Mouse (Mus musculus) forebrain, postnatal 0 days (tissue): ENCODE measurements at regions not wholly inside any gene's neighbourhood (a gene's known extent, or its start where the extent isn't known, plus 50 kb on each side); places are given as distances from the start of the nearest gene placed in this dataset.

Source experiments
- ATAC-seq: fragments of 200-750 bp; cut with Nextera tagmentation; 2 replicates; pipeline ENCODE4 v1.8.0; 2017; ENCODE audit warnings: mild to moderate bottlenecking, moderate library complexity
- DNase-seq: peaks from one replicate; pipeline ENCODE4 v3.0.0-alpha.2; 2015
- H3K27ac ChIP-seq: fragments of 300-500 bp; sonication (generic); 2 replicates; pipeline ENCODE4 v1.5.1; 2014; ENCODE audit warnings: low read depth, mild to moderate bottlenecking, antibody characterized with exemption, low read length, moderate library complexity, mixed read lengths
- H3K27me3 ChIP-seq: fragments of 300-500 bp; sonication (generic); 2 replicates; pipeline ENCODE4 v1.6.1; 2014; ENCODE audit warnings: mild to moderate bottlenecking, low read length, mixed read lengths; ENCODE audit not compliant: insufficient read depth
- H3K36me3 ChIP-seq: fragments of 300-500 bp; sonication (generic); 2 replicates; pipeline ENCODE4 v1.6.1; 2014; ENCODE audit warnings: mild to moderate bottlenecking, moderate library complexity; ENCODE audit not compliant: insufficient read depth
- H3K4me1 ChIP-seq: fragments of 300-500 bp; sonication (generic); 2 replicates; pipeline ENCODE4 v1.6.1; 2014; ENCODE audit warnings: antibody characterized with exemption; ENCODE audit not compliant: insufficient read depth
- H3K4me2 ChIP-seq: fragments of 300-500 bp; sonication (generic); 2 replicates; pipeline ENCODE4 v1.6.1; 2014; ENCODE audit warnings: low read depth, mild to moderate bottlenecking, moderate library complexity
- H3K4me3 ChIP-seq: fragments of 300-500 bp; sonication (generic); 2 replicates; pipeline ENCODE4 v1.5.1; 2014; ENCODE audit warnings: low read depth, low read length, mixed read lengths
- H3K9ac ChIP-seq: fragments of 300-500 bp; sonication (generic); 2 replicates; pipeline ENCODE4 v1.6.1; 2014; ENCODE audit warnings: mild to moderate bottlenecking
- H3K9me3 ChIP-seq: fragments of 300-500 bp; sonication (generic); 2 replicates; pipeline ENCODE4 v1.6.1; 2016; ENCODE audit warnings: low read length
- CTCF ChIP-seq: sonication (generic); IDR thresholded peaks from 2 replicates; pipeline ENCODE4 v1.5.1; 2016; ENCODE audit warnings: antibody characterized with exemption, control low read depth, low read depth
- WGBS: fragments of 180-500 bp; shearing (Covaris S2); extraction: QIAGEN DNeasy Blood & Tissue Kit; methylation state at CpG from one replicate; pipeline ENCODE4 v1.1.7; 2014; 5-methylcytosine and 5-hydroxymethylcytosine counted together

DNA sequence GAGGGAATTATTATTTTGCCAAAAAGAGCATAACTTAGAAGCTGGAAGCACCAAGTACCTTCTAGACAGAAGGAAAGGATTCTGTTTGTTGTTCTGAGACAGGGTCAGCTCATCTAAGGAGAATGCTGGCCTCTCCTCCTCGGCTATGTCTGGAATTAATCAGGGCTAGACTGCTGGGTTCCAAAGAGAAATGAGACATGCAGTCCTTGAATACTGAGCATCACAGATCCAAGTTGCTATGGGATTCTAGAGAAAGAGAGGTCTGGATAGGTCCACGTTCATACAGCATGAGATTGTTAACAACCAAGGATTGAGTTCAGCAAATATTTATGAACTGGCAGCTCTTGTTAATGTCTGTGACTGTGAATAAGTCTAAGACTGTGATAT is 63.7 kb upstream of the Slc22a23 start:
- no peak overlapping the region for H3K4me2 ChIP-seq
- ATAC-seq (no peak), DNase-seq (no peak)
- H3K27ac ChIP-seq, result no peak overlapping the region
- no peaks in the 10 kb centered on the region for H3K27me3 ChIP-seq
- H3K4me1 ChIP-seq, result no peaks in the 10 kb centered on the region
- no peak overlapping the region for H3K4me3 ChIP-seq
- H3K9me3 ChIP-seq, result no peaks in the 10 kb centered on the region
- no peak for TF ChIP-seq CTCF
- no peaks in the 10 kb centered on the region for H3K36me3 ChIP-seq
- WGBS, result 49% methylated on average over 2 of the region's 2 CpGs
- no peak overlapping the region for H3K9ac ChIP-seq

DNA sequence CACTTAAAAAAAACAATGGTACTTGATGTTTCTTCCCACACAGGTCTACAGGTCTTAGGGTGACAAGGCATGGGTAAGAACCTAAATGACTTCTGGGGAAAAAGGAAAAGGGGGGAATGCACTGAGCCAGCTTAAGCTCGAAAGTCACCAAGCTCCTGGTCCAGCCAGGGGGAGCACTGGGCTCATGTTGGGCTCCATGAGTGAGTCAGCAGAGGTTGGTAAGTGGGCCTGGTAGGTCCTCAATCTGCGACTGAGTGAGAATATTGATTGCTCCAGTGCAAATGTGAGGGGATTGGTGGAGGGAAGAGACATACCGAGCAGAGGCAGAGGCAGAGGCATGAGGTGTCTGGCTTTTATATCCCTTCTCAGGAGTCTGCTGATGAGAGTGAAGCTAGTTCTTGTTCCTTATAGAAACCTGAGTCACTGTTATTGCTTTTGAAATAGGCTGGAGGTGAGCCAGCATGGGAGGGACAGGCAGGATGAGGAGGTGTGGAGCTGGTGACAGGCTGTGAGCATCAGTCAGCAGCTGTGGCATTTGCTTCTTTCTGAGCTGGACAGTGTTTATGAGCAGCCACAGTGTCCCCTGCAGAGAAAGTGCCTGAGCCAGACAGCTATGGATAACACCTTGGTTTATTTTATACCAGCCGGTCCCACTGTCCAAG is 63.2 kb upstream of the Slc22a23 start:
- H3K4me2 ChIP-seq, result no peak overlapping the region
- no peak overlapping the region for H3K9ac ChIP-seq
- H3K27ac ChIP-seq, result no peak overlapping the region
- no peaks in the 10 kb centered on the region for H3K27me3 ChIP-seq
- ATAC-seq, result no peak
- no peak overlapping the region for H3K4me3 ChIP-seq
- WGBS, result 75% methylated on average over 4 of the region's 4 CpGs
- TF ChIP-seq CTCF, result no peak
- H3K4me1 ChIP-seq, result no peaks in the 10 kb centered on the region
- no peaks in the 10 kb centered on the region for H3K9me3 ChIP-seq
- no peaks in the 10 kb centered on the region for H3K36me3 ChIP-seq
- no peak for DNase-seq

DNA sequence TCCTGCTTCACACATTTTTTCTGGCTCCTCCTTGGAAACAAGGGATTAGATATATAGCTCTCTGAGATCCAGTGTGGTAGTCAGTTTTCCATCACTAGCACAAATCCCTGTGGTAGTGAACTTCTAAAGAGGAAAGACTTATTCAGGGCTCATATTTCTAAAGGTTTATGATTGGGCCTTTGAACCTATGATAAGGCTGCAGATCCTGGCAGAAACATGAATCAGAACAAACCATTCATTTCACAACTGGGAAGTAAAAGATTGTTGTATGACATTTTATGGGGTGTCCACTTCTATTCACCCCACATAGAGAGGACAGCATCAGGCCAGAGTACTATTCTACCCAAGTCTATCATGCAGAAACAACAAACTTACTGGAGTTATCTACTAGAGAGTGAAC is 61.3 kb upstream of the Slc22a23 start:
- H3K27ac ChIP-seq, result no peak overlapping the region
- no peak for ATAC-seq
- no peak for TF ChIP-seq CTCF

DNA sequence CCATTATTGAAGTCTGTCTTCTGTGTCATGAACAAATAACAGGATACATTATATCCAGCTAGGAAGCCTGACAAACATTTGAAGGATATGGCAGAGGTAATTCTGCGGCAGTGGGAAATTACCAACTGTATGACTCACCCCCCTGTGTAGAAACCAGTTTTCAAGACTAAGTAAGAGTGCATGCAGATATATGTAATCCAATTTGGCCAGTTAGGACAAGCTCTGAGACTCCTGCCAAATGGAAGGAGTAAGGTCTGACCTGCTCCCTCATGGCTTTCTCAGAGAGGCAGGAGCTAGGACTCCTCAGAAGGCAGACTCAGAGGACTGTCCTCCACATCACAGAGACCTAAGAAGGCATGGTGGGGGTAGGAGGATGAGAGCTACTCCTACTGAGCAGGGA is 57.6 kb upstream of the Slc22a23 start:
- Histone ChIP-seq H3K9me3 (no peaks in the 10 kb centered on the region), H3K27ac (no peak overlapping the region), H3K4me3 (no peak overlapping the region), H3K36me3 (no peaks in the 10 kb centered on the region), H3K9ac (no peak overlapping the region), H3K4me2 (no peak overlapping the region), H3K4me1 (no peaks in the 10 kb centered on the region), H3K27me3 (no peaks in the 10 kb centered on the region)
- 91% methylated on average over 1 of the region's 1 CpGs for whole genome bisulfite sequencing
- DNase-seq (no peak), ATAC-seq (no peak)
- no peak for TF ChIP-seq CTCF

More for the DNA sequence above, 61.3 kb upstream of the Slc22a23 start:
- Histone ChIP-seq H3K4me1 (no peaks in the 10 kb centered on the region), H3K27me3 (no peaks in the 10 kb centered on the region), H3K9ac (no peak overlapping the region), H3K36me3 (no peaks in the 10 kb centered on the region), H3K9me3 (no peaks in the 10 kb centered on the region), H3K4me3 (no peak overlapping the region), H3K4me2 (no peak overlapping the region)
- no peak for DNase-seq

DNA sequence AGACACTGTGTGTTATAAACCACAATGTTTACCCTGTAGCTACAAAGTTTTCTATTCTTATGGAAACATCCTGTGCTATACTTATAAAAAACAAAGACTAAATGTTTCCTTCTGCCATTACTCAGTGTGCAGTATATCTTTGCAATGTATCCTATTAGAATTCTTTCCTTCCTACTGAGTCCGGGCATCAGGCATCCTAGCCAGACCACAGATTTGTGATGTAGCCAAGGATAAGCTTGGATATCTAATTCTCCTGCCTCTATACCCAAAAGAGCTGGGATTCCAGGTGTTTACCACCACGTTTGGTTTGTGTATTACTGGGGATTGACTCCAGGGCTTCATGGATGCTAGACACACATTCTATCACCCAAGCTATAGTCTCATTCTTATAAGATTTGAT is 56.0 kb upstream of the Slc22a23 start:
- Histone ChIP-seq H3K27me3 (no peaks in the 10 kb centered on the region), H3K4me3 (no peak overlapping the region), H3K4me1 (no peaks in the 10 kb centered on the region), H3K36me3 (no peaks in the 10 kb centered on the region), H3K9ac (no peak overlapping the region), H3K9me3 (no peaks in the 10 kb centered on the region), H3K4me2 (no peak overlapping the region), H3K27ac (no peak overlapping the region)
- DNase-seq (no peak), ATAC-seq (no peak)
- TF ChIP-seq CTCF, result no peak
- WGBS, result 66% methylated on average over 2 of the region's 2 CpGs

DNA sequence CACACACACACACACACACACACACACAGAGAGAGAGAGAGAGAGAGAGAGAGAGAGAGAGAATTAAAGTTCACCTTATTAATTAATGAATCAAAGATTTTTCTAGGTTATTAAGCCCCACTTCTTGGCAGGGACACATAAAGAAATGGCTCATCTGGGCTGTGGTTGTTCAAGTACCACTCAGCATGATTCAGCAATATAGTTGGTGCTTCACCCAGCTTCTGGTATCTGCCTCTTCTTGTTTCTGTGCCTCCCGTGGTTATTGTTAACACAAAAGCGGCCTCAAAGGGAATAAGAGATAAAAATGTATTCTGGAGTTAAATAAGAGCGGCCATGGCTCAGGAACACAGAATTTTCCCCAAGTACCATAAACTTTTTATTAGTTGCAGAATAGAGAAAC is 53.9 kb upstream of the Slc22a23 start:
- Histone ChIP-seq H3K9me3 (no peaks in the 10 kb centered on the region), H3K27me3 (no peaks in the 10 kb centered on the region), H3K9ac (no peak overlapping the region), H3K36me3 (no peaks in the 10 kb centered on the region), H3K27ac (no peak overlapping the region), H3K4me1 (no peaks in the 10 kb centered on the region), H3K4me3 (no peak overlapping the region), H3K4me2 (no peak overlapping the region)
- DNase-seq (no peak), ATAC-seq (no peak)
- TF ChIP-seq CTCF, result no peak
- WGBS, result 80% methylated on average over 3 of the region's 3 CpGs

DNA sequence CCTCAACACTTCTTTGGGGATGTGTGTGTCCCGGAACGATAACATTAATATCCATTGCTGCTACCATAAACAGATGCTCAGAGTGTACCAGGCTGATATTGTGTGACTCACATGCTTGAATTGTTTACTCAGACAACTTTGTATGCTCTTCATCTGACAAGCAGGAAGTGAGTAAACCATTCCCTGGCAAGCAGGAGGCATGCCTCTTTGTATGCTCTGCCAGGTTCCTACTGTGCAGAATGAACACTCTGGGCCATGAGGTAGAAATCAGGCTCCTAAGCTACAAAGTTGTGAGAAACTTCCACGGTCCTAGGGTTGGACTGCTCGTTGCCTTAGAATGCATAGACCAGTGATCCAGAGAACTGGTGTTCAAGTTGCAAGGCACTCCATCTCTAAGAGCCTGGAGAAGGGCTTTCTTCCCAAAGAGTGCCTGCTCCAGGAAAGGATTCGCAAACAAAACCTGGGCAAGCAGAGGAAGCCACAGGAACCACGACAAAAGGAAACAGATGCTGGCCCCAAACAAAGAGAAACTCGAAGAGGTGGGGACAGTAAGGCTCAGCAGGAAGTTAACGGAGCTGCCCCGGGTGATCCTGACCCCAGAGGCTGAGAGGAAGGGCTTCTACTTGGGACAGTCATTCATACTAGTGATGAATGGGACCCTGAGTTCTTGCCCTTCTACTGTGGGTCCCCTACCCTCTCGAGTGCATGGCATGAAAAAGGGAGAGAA is 53.2 kb upstream of the Slc22a23 start:
- H3K27ac ChIP-seq, result no peak overlapping the region
- H3K27me3 ChIP-seq, result no peaks in the 10 kb centered on the region
- 38% methylated on average over 10 of the region's 10 CpGs for WGBS
- H3K9me3 ChIP-seq, result no peaks in the 10 kb centered on the region
- H3K4me3 ChIP-seq, result no peak overlapping the region
- no peaks in the 10 kb centered on the region for H3K36me3 ChIP-seq
- H3K9ac ChIP-seq, result no peak overlapping the region
- H3K4me2 ChIP-seq, result no peak overlapping the region
- TF ChIP-seq CTCF, result no peak
- no peaks in the 10 kb centered on the region for H3K4me1 ChIP-seq
- no peak for DNase-seq
- ATAC-seq, result no peak
